Mouse (Mus musculus) CH12.LX (cell line): ENCODE results near the gene Cep170b. TPM values are rescaled to one million over a fixed set of nuclear protein-coding genes. Genes with fewer than 3 reads are reported as not detected.

Experiments
- DNase-seq: peaks from one replicate; pipeline ENCODE4 v3.0.0-alpha.2; 2013; ENCODE audit errors: extremely low read depth
- H3K27ac ChIP-seq: 2 replicates; pipeline ENCODE4 v1.5.1; 2012; ENCODE audit warnings: low read depth, mild to moderate bottlenecking, control low read depth, moderate library complexity; ENCODE audit not compliant: insufficient read depth
- H3K27me3 ChIP-seq: replicated peaks from 2 replicates; pipeline ENCODE3; 2012; ENCODE audit warnings: inconsistent platforms
- H3K36me3 ChIP-seq, 2 experiments: replicated peaks in 1 of 2; 2 replicates each; pipeline versions ENCODE3 to v1.6.1; 2012; ENCODE audit warnings: inconsistent platforms in 1 of 2, low read length in 1 of 2, mild to moderate bottlenecking in 1 of 2, mixed read lengths in 1 of 2, moderate library complexity in 1 of 2; ENCODE audit not compliant: control insufficient read depth in 1 of 2, insufficient read depth in 1 of 2
- H3K4me1 ChIP-seq, 2 experiments: 2 replicates each; pipeline ENCODE4 v1.6.1; 2012; ENCODE audit warnings: inconsistent platforms in 1 of 2, moderate library complexity in 1 of 2; ENCODE audit not compliant: insufficient read depth in 2 of 2, control insufficient read depth in 1 of 2
- H3K4me2 ChIP-seq: 2 replicates; pipeline ENCODE4 v1.6.1; 2012; ENCODE audit warnings: low read depth, mild to moderate bottlenecking, control low read depth; ENCODE audit not compliant: poor library complexity, insufficient read depth, severe bottlenecking
- H3K4me3 ChIP-seq, 3 experiments: fragments of 150-350 bp in 1 of 3; sonication (generic) in 1 of 3; replicated peaks in 1 of 3; 2 replicates each; pipeline versions ENCODE3 to v1.5.1; 2011 to 2012; ENCODE audit warnings: low read depth in 2 of 3, low read length in 2 of 3, mild to moderate bottlenecking in 2 of 3, moderate library complexity in 2 of 3, control low read depth in 1 of 3, improper control_type of control experiment in 1 of 3, inconsistent platforms in 1 of 3, mixed read lengths in 1 of 3; ENCODE audit not compliant: poor library complexity in 1 of 3
- H3K79me2 ChIP-seq: replicated peaks from 2 replicates; pipeline ENCODE4 v1.6.1; 2012; ENCODE audit warnings: mild to moderate bottlenecking, moderate library complexity; ENCODE audit not compliant: control insufficient read depth, poor library complexity, insufficient read depth, severe bottlenecking; ENCODE audit errors: extremely low read depth
- H3K9ac ChIP-seq: 2 replicates; pipeline ENCODE4 v1.6.1; 2012; ENCODE audit warnings: low read depth, mild to moderate bottlenecking, control low read depth, moderate library complexity; ENCODE audit not compliant: insufficient read depth
- H3K9me3 ChIP-seq: replicated peaks from 2 replicates; pipeline ENCODE3; 2012; ENCODE audit warnings: low read length, inconsistent platforms, mixed read lengths
- BHLHE40 ChIP-seq: IDR thresholded peaks from 2 replicates; pipeline ENCODE4 v1.6.1; 2011; ENCODE audit warnings: mild to moderate bottlenecking, low read depth, low read length, improper control_type of control experiment
- CHD1 ChIP-seq: IDR thresholded peaks from 2 replicates; pipeline ENCODE4 v1.6.1; 2012; ENCODE audit warnings: low read depth, low read length, improper control_type of control experiment, inconsistent platforms
- CHD2 ChIP-seq: IDR thresholded peaks from 2 replicates; pipeline ENCODE4 v1.6.1; 2011; ENCODE audit warnings: low read length, improper control_type of control experiment
- CTCF ChIP-seq, 2 experiments: IDR thresholded peaks in 1 of 2; conservative IDR thresholded peaks in 1 of 2; 2 replicates each; pipeline ENCODE4 v1.5.1; 2011 to 2012; ENCODE audit warnings: low read depth in 2 of 2, low read length in 2 of 2, improper control_type of control experiment in 1 of 2, inconsistent platforms in 1 of 2, mild to moderate bottlenecking in 1 of 2, moderate library complexity in 1 of 2
- E2F4 ChIP-seq: IDR thresholded peaks from 2 replicates; pipeline ENCODE4 v1.6.1; 2011; ENCODE audit warnings: low read depth, low read length, improper control_type of control experiment; ENCODE audit not compliant: insufficient replicate concordance
- ELF1 ChIP-seq: IDR thresholded peaks from 2 replicates; pipeline ENCODE4 v1.6.1; 2014; ENCODE audit warnings: low read depth, mild to moderate bottlenecking, inconsistent platforms, low read length, improper control_type of control experiment
- EP300 ChIP-seq: IDR thresholded peaks from 2 replicates; pipeline ENCODE4 v1.6.1; 2011; ENCODE audit warnings: low read length, improper control_type of control experiment
- GABPA ChIP-seq: IDR thresholded peaks from 2 replicates; pipeline ENCODE4 v1.6.1; 2012; ENCODE audit warnings: low read depth, low read length, improper control_type of control experiment, inconsistent platforms; ENCODE audit not compliant: insufficient replicate concordance
- HCFC1 ChIP-seq: IDR thresholded peaks from 2 replicates; pipeline ENCODE4 v1.6.1; 2012; ENCODE audit warnings: low read depth, mild to moderate bottlenecking, inconsistent platforms, low read length, improper control_type of control experiment
- IRF4 ChIP-seq: IDR thresholded peaks from 2 replicates; pipeline ENCODE4 v1.6.1; 2014; ENCODE audit warnings: low read depth, mild to moderate bottlenecking, inconsistent platforms, low read length, improper control_type of control experiment
- KAT2A ChIP-seq: IDR thresholded peaks from 2 replicates; pipeline ENCODE4 v1.6.1; 2012; ENCODE audit warnings: low read length, improper control_type of control experiment, inconsistent platforms; ENCODE audit not compliant: insufficient replicate concordance
- MAFK ChIP-seq: IDR thresholded peaks from 2 replicates; pipeline ENCODE4 v1.6.1; 2011; ENCODE audit warnings: low read length, improper control_type of control experiment; ENCODE audit not compliant: insufficient replicate concordance
- MAX ChIP-seq: IDR thresholded peaks from 2 replicates; pipeline ENCODE4 v1.6.1; 2011; ENCODE audit warnings: low read length, improper control_type of control experiment
- MEF2A ChIP-seq: IDR thresholded peaks from 2 replicates; pipeline ENCODE4 v1.6.1; 2014; ENCODE audit warnings: low read depth, mild to moderate bottlenecking, inconsistent platforms, low read length, improper control_type of control experiment, borderline replicate concordance
- MXI1 ChIP-seq: IDR thresholded peaks from 2 replicates; pipeline ENCODE4 v1.6.1; 2011; ENCODE audit warnings: mild to moderate bottlenecking, low read depth, low read length, improper control_type of control experiment
- NELFE ChIP-seq: IDR thresholded peaks from 2 replicates; pipeline ENCODE4 v1.6.1; 2011; ENCODE audit warnings: low read depth, low read length, improper control_type of control experiment
- NRF1 ChIP-seq: IDR thresholded peaks from 2 replicates; pipeline ENCODE4 v1.6.1; 2014; ENCODE audit warnings: low read depth, mild to moderate bottlenecking, inconsistent platforms, low read length, improper control_type of control experiment, moderate library complexity
- POLR2A ChIP-seq: IDR thresholded peaks from 2 replicates; pipeline ENCODE4 v1.6.1; 2011; ENCODE audit warnings: low read depth, mild to moderate bottlenecking, improper control_type of control experiment, low read length
- POLR2AphosphoS2 ChIP-seq: IDR thresholded peaks from 2 replicates; pipeline ENCODE4 v1.6.1; 2011; ENCODE audit warnings: low read depth, low read length, improper control_type of control experiment
- RCOR1 ChIP-seq: conservative IDR thresholded peaks from 2 replicates; pipeline ENCODE4 v1.6.1; 2012; ENCODE audit warnings: low read depth, mild to moderate bottlenecking, inconsistent platforms, low read length, improper control_type of control experiment
- SIN3A ChIP-seq: IDR thresholded peaks from 2 replicates; pipeline ENCODE4 v1.6.1; 2012; ENCODE audit warnings: low read length, improper control_type of control experiment, inconsistent platforms
- TBP ChIP-seq: conservative IDR thresholded peaks from 2 replicates; pipeline ENCODE4 v1.6.1; 2011; ENCODE audit warnings: low read depth, low read length, improper control_type of control experiment
- UBTF ChIP-seq: IDR thresholded peaks from 2 replicates; pipeline ENCODE4 v1.6.1; 2012; ENCODE audit warnings: low read depth, mild to moderate bottlenecking, inconsistent platforms, low read length, improper control_type of control experiment, moderate library complexity
- USF2 ChIP-seq: conservative IDR thresholded peaks from 2 replicates; pipeline ENCODE4 v1.6.1; 2011; ENCODE audit warnings: low read depth, low read length, improper control_type of control experiment
- ZKSCAN1 ChIP-seq: IDR thresholded peaks from 2 replicates; pipeline ENCODE4 v1.6.1; 2012; ENCODE audit warnings: low read depth, inconsistent platforms, low read length, improper control_type of control experiment, borderline replicate concordance
- ZMIZ1 ChIP-seq: IDR thresholded peaks from 2 replicates; pipeline ENCODE4 v1.6.1; 2012; ENCODE audit warnings: low read depth, mild to moderate bottlenecking, inconsistent platforms, low read length, improper control_type of control experiment
- ZNF384 ChIP-seq: IDR thresholded peaks from 2 replicates; pipeline ENCODE4 v1.6.1; 2012; ENCODE audit warnings: low read depth, low read length, improper control_type of control experiment, inconsistent platforms
- dilution Hi-C: fragments of 300-500 bp; cut with MboI; formaldehyde crosslinking; loops from 2 replicates; pipeline ENCODE4 v1.14.3; 2020; ENCODE audit warnings: low sequenced_read_pairs; ENCODE audit not compliant: extremely low pct_unique_long_range_greater_than_20kb, extremely low pct_ligation_motif_present
- in situ Hi-C: fragments of 300-500 bp; cut with MboI; formaldehyde crosslinking; loops from 3 replicates; pipeline ENCODE4 v1.14.3; 2019; ENCODE audit warnings: low sequenced_read_pairs, low pct_ligation_motif_present, low pct_unique_long_range_greater_than_20kb, mixed read lengths
- polyA plus RNA-seq: library from polyadenylated mRNA; unstranded; fragments of >175 nt; gene quantifications from 2 replicates; pipeline ENCODE4 v1.2.1, GENCODE M21; 2012; ENCODE audit warnings: low read depth; ENCODE audit not compliant: insufficient read length
- total RNA-seq, 2 experiments: library from RNA; depleted of rRNA; stranded (reverse); fragments of 300-350 nt in 1 of 2; fragments of >200 nt in 1 of 2; gene quantifications; 2 replicates each; pipeline ENCODE4 v1.2.3; 2012 to 2014

Gene Cep170b
- total and polyA plus RNA-seq, 3 experiments, result 39.1 to 63.1 (median 48.1) TPM

- peaks cover 28% of the 10 kb centered on the region for H3K79me2 ChIP-seq
- peak within 1 kb of the TSS; percentile 76 to 99 (median 91) for H3K4me3 ChIP-seq
- peaks cover 20 to 57% of the 10 kb centered on the region in 2 experiments for H3K4me1 ChIP-seq
- peaks cover 33% of the 10 kb centered on the region for H3K27me3 ChIP-seq
- peak within 1 kb of the TSS; percentile 91 for H3K9ac ChIP-seq
- peak; percentile 75 for DNase-seq
- no peaks in the 10 kb centered on the region for H3K9me3 ChIP-seq
- peak within 1 kb of the TSS; percentile 77 for H3K4me2 ChIP-seq
- dilution Hi-C loops, result no loop called here
- H3K36me3 ChIP-seq, result peaks cover 22 to 30% of the 10 kb centered on the region in 2 experiments
- TF ChIP-seq CHD1 (no peak), HCFC1 (peak; percentile 12; the same call in 1 of the 2 replicates), SIN3A (peak; percentile 19; the same call in 1 of the 2 replicates), NRF1 (peak; percentile 59), MEF2A (0 out of 2 replicates have a peak, but pooled peaks have one; percentile 2), NELFE (peak; percentile 38; the same call in 1 of the 2 replicates), MXI1 (peak; percentile 66), POLR2A (peak; percentile 48; the same call in 1 of the 2 replicates), MAX (no peak), ELF1 (peak; percentile 53; the same call in 1 of the 2 replicates), TBP (peak; percentile 63), CHD2 (no peak)
- H3K27ac ChIP-seq, result peak within 1 kb of the TSS; percentile 76
- in situ Hi-C loops, result no loop called here
Measured at GRCm38 (mm10) chr12:112674132-112675011, 45.9 kb upstream of the Cep170b start, which contains the start of gene Akt1. Gene Akt1, minus strand, starts transcription at chr12:112674884.

GRCm38 (mm10) chr12:112675245-112676035, 44.8 kb upstream of the Cep170b start:
- peaks cover 11 to 19% of the 10 kb centered on the region in 2 experiments for H3K36me3 ChIP-seq
- H3K4me2 ChIP-seq, result peak overlapping the region; percentile 77
- in situ Hi-C loops (no loop called here), dilution Hi-C loops (no loop called here)
- peaks cover 44% of the 10 kb centered on the region for H3K27me3 ChIP-seq
- peaks cover 28% of the 10 kb centered on the region for H3K79me2 ChIP-seq
- peak overlapping the region; percentile 17; the same call in 1 of the 2 replicates for H3K27ac ChIP-seq
- DNase-seq, result peak; percentile 96
- H3K9ac ChIP-seq, result peak overlapping the region; percentile 91; the same call in 1 of the 2 replicates
- H3K4me1 ChIP-seq, result peaks cover 27 to 49% of the 10 kb centered on the region in 2 experiments
- peak overlapping the region; percentile 73 to 99 (median 91) for H3K4me3 ChIP-seq
- H3K9me3 ChIP-seq, result peaks cover 3% of the 10 kb centered on the region
- TF ChIP-seq KAT2A (no peak), RCOR1 (no peak), CTCF (conservative IDR thresholded peaks at IDR 0.05 in 1 of 2, IDR thresholded peaks at IDR 0.05 in 1 of 2; ENCODE audit: low read depth in 2 of 2, low read length in 2 of 2) (peak; percentile 53 to 92; a peak in 2 of 4 replicates), POLR2AphosphoS2 (no peak), UBTF (no peak), MAX (0 out of 2 replicates have a peak, but pooled peaks have one; percentile 31), EP300 (no peak), CHD2 (no peak), IRF4 (no peak; the same call in none of the 2 replicates), NELFE (peak; percentile 60; the same call in 1 of the 2 replicates), ZMIZ1 (no peak), GABPA (no peak), USF2 (no peak), ZKSCAN1 (no peak), MAFK (no peak), E2F4 (no peak), ZNF384 (0 out of 2 replicates have a peak, but pooled peaks have one; percentile 16), POLR2A (no peak), MEF2A (no peak), TBP (no peak), BHLHE40 (no peak), CHD1 (no peak)
